Mouse (Mus musculus): Measurements from ENCODE around the gene Ifng.
A peak's percentile ranks its signal among the peaks of the same experiment; 100 is the strongest.

GRCm38 (mm10) chr10:118441898-118442297, 1.1 kb downstream of the Ifng start:
- TF ChIP-seq CTCF (IDR thresholded peaks at IDR 0.05; ENCODE audit: control insufficient read depth, insufficient read depth, insufficient read length) (peak; percentile 13), USF1 (IDR thresholded peaks at IDR 0.05; ENCODE audit: low read depth) (no peak), FOSL1 (IDR thresholded peaks at IDR 0.05; ENCODE audit: insufficient read depth, low read length, poor library complexity, severe bottlenecking) (no peak), MAX (IDR thresholded peaks at IDR 0.05) (no peak), MYOD1 (IDR thresholded peaks at IDR 0.05; ENCODE audit: control insufficient read depth, insufficient read length, low read depth) (no peak), CEBPB (IDR thresholded peaks at IDR 0.05; ENCODE audit: low read depth) (no peak), MYOG (IDR thresholded peaks at IDR 0.05; ENCODE audit: control insufficient read depth, extremely low read depth, insufficient read length) (no peak)
